Mouse (Mus musculus): Measurements from ENCODE around the gene Tlr5. TPM values are rescaled to one million over a fixed set of nuclear protein-coding genes. Genes with fewer than 3 reads are reported as not detected.

Tlr5 gene
- polyA plus RNA-seq, 1 experiment from 2014 or later = 0.96 TPM

DNA sequence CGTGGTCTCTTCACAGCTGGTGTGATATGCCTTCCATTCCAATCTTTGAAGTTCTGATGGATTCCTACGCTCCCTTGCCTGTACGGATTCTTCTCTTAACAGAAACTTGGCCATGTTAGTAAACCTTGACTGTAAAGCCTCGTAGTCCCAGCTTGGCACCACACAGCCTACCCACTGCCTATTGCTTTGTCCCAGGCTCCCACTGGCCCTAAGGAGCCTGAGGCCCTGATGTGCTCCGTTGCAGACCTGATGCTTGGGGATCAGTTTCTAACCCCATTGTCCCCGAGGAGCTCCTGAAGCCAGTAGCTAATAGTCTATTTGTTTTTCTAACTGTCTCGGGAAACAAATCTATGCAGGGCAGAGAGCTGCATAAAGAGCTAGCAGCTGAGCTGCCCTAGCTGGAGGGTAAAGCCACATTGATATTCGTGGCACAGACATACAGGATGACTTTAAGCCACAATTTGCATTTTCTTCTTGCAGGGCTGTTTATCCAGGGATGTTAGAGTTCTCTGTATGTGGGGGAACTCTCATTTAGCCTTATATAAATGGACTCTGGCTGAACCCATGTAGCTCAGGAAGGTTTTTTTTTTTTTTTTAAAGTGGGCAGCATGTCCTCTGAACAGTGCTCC, 35.8 kb upstream of the Tlr5 start:
- Histone ChIP-seq H3K9me3 (ENCODE audit: control insufficient read depth, low read length) (no peaks in the 10 kb centered on the region), H3K4me3 (ENCODE audit: low read depth, low read length) (no peak overlapping the region), H3K36me3 (ENCODE audit: control insufficient read depth, insufficient read depth, low read length) (no peaks in the 10 kb centered on the region), H3K27me3 (ENCODE audit: control insufficient read depth, insufficient read depth, low read length) (no peaks in the 10 kb centered on the region), H3K27ac (ENCODE audit: low read depth, low read length) (peak overlapping the region; percentile 49), H3K4me1 (replicated peaks; ENCODE audit: control insufficient read depth, insufficient read depth, low read length) (no peaks in the 10 kb centered on the region), H3K9ac (ENCODE audit: low read depth, low read length) (no peak overlapping the region), H3K4me2 (replicated peaks; ENCODE audit: low read depth, low read length) (no peak overlapping the region; the same call in 1 of the 2 replicates)
- DNase-seq (ENCODE audit: low spot score) = peak; percentile 18
- peak; percentile 59 for ATAC-seq (ENCODE audit: low FRiP score)
- 36% methylated on average over 8 of the region's 8 CpGs for WGBS

- Histone ChIP-seq H3K9me3 (ENCODE audit: control insufficient read depth, low read length) (no peaks in the 10 kb centered on the region), H3K4me2 (replicated peaks; ENCODE audit: low read depth, low read length) (no peak overlapping the region), H3K27me3 (ENCODE audit: control insufficient read depth, insufficient read depth, low read length) (no peaks in the 10 kb centered on the region), H3K4me1 (replicated peaks; ENCODE audit: control insufficient read depth, insufficient read depth, low read length) (no peaks in the 10 kb centered on the region), H3K9ac (ENCODE audit: low read depth, low read length) (no peak overlapping the region), H3K36me3 (ENCODE audit: control insufficient read depth, insufficient read depth, low read length) (no peaks in the 10 kb centered on the region), H3K4me3 (ENCODE audit: low read depth, low read length) (no peak overlapping the region), H3K27ac (ENCODE audit: low read depth, low read length) (no peak overlapping the region)
- 55% methylated on average over 4 of the region's 4 CpGs for WGBS
- DNase-seq (ENCODE audit: low spot score) = peak; percentile 7
- no peak for ATAC-seq (ENCODE audit: low FRiP score)
These were observed 31.8 kb upstream of the Tlr5 start for GRCm38 (mm10) chr1:182922824-182923223.

DNA sequence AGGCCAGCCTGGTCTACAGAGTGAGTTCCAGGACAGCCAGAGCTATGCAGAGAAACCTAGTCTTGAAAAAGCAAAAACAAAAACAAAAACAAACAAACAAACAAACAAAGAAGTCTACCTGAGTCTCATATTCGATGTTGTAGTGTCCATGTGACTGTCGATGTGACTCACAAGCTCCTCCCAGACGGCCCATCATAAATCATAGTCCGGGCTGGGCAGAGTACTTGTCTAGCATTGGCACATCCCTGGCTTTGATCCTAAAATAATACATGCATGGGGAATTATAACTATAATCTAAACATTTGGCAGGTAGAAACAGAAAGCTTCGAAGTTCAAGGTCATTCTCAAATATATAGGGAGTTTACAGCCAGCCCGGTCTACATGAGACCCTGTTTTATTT, 28.1 kb upstream of the Tlr5 start:
- Histone ChIP-seq H3K27ac (ENCODE audit: low read depth, low read length) (no peak overlapping the region), H3K36me3 (ENCODE audit: control insufficient read depth, insufficient read depth, low read length) (no peaks in the 10 kb centered on the region), H3K4me3 (ENCODE audit: low read depth, low read length) (no peak overlapping the region), H3K9me3 (ENCODE audit: control insufficient read depth, low read length) (no peaks in the 10 kb centered on the region), H3K9ac (ENCODE audit: low read depth, low read length) (no peak overlapping the region), H3K4me2 (replicated peaks; ENCODE audit: low read depth, low read length) (no peak overlapping the region), H3K4me1 (replicated peaks; ENCODE audit: control insufficient read depth, insufficient read depth, low read length) (no peaks in the 10 kb centered on the region), H3K27me3 (ENCODE audit: control insufficient read depth, insufficient read depth, low read length) (no peaks in the 10 kb centered on the region)
- ATAC-seq (ENCODE audit: low FRiP score) = no peak
- 89% methylated on average over 6 of the region's 6 CpGs for WGBS
- DNase-seq (ENCODE audit: low spot score) = no peak

- DNase-seq (ENCODE audit: low spot score) = no peak
- H3K9ac ChIP-seq (ENCODE audit: low read depth, low read length) = no peak overlapping the region
- H3K27me3 ChIP-seq (ENCODE audit: control insufficient read depth, insufficient read depth, low read length) = no peaks in the 10 kb centered on the region
- no peak for ATAC-seq (ENCODE audit: low FRiP score)
- no peak overlapping the region for H3K27ac ChIP-seq (ENCODE audit: low read depth, low read length)
- no peaks in the 10 kb centered on the region for H3K4me1 ChIP-seq (replicated peaks; ENCODE audit: control insufficient read depth, insufficient read depth, low read length)
- no peak overlapping the region for H3K4me2 ChIP-seq (replicated peaks; ENCODE audit: low read depth, low read length)
- H3K4me3 ChIP-seq (ENCODE audit: low read depth, low read length) = no peak overlapping the region
- H3K36me3 ChIP-seq (ENCODE audit: control insufficient read depth, insufficient read depth, low read length) = no peaks in the 10 kb centered on the region
- WGBS = 84% methylated on average over 19 of the region's 19 CpGs
- no peaks in the 10 kb centered on the region for H3K9me3 ChIP-seq (ENCODE audit: control insufficient read depth, low read length)
These were observed 26.4 kb upstream of the Tlr5 start for GRCm38 (mm10) chr1:182927878-182928851.

GRCm38 (mm10) chr1:182935469-182935868, 19.1 kb upstream of the Tlr5 start:
- no peak for DNase-seq (ENCODE audit: low spot score)
- no peaks in the 10 kb centered on the region for H3K4me1 ChIP-seq (replicated peaks; ENCODE audit: control insufficient read depth, insufficient read depth, low read length)
- no peak overlapping the region for H3K4me2 ChIP-seq (replicated peaks; ENCODE audit: low read depth, low read length)
- no peak overlapping the region for H3K4me3 ChIP-seq (ENCODE audit: low read depth, low read length)
- H3K27ac ChIP-seq (ENCODE audit: low read depth, low read length) = no peak overlapping the region
- WGBS = 55% methylated on average over 6 of the region's 6 CpGs
- no peaks in the 10 kb centered on the region for H3K9me3 ChIP-seq (ENCODE audit: control insufficient read depth, low read length)
- no peaks in the 10 kb centered on the region for H3K36me3 ChIP-seq (ENCODE audit: control insufficient read depth, insufficient read depth, low read length)
- H3K9ac ChIP-seq (ENCODE audit: low read depth, low read length) = no peak overlapping the region
- no peaks in the 10 kb centered on the region for H3K27me3 ChIP-seq (ENCODE audit: control insufficient read depth, insufficient read depth, low read length)
- ATAC-seq (ENCODE audit: low FRiP score) = no peak

DNA sequence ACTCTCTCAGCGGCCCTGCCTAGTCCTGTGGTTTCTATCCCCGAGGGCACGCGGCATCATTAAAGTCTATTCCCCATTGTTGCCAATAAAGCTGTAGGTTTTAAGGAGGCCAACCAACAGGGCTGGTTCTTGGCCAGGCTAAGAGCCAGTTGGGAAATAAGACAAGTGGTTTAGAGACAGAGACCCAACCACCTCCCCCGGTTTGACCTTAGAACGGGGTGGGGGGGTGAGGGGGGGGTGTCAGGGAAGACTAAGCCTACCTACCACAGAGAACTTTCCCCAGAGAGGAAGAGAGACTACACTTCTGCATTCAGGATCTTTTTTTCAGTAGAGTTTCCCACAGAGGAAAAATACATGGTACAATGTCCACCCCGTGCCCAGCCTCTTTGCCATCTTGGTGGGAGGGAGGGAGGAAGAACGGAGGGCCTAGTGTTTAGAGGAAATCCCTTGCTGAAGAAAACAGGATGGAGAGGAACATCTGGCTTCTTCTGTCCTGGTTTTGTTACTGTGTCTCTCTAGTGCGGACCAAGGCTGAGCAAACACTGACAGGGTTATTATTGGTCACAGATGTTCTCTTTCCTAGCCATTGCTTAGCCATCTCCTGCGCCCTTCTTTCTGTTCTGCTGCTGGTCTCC, 17.0 kb upstream of the Tlr5 start:
- Histone ChIP-seq H3K36me3 (ENCODE audit: control insufficient read depth, insufficient read depth, low read length) (no peaks in the 10 kb centered on the region), H3K4me1 (replicated peaks; ENCODE audit: control insufficient read depth, insufficient read depth, low read length) (no peaks in the 10 kb centered on the region), H3K4me3 (ENCODE audit: low read depth, low read length) (no peak overlapping the region), H3K9ac (ENCODE audit: low read depth, low read length) (no peak overlapping the region), H3K27ac (ENCODE audit: low read depth, low read length) (no peak overlapping the region), H3K27me3 (ENCODE audit: control insufficient read depth, insufficient read depth, low read length) (no peaks in the 10 kb centered on the region), H3K9me3 (ENCODE audit: control insufficient read depth, low read length) (no peaks in the 10 kb centered on the region), H3K4me2 (replicated peaks; ENCODE audit: low read depth, low read length) (no peak overlapping the region)
- 74% methylated on average over 10 of the region's 10 CpGs for WGBS
- DNase-seq (ENCODE audit: low spot score) (no peak), ATAC-seq (ENCODE audit: low FRiP score) (no peak)

- no peak for ATAC-seq (ENCODE audit: low FRiP score)
- H3K4me1 ChIP-seq (replicated peaks; ENCODE audit: control insufficient read depth, insufficient read depth, low read length) = no peaks in the 10 kb centered on the region
- H3K4me2 ChIP-seq (replicated peaks; ENCODE audit: low read depth, low read length) = no peak overlapping the region
- no peak overlapping the region for H3K4me3 ChIP-seq (ENCODE audit: low read depth, low read length)
- H3K27ac ChIP-seq (ENCODE audit: low read depth, low read length) = no peak overlapping the region
- no peak for DNase-seq (ENCODE audit: low spot score)
- no peaks in the 10 kb centered on the region for H3K9me3 ChIP-seq (ENCODE audit: control insufficient read depth, low read length)
- H3K9ac ChIP-seq (ENCODE audit: low read depth, low read length) = no peak overlapping the region
- no peaks in the 10 kb centered on the region for H3K27me3 ChIP-seq (ENCODE audit: control insufficient read depth, insufficient read depth, low read length)
- WGBS = 79% methylated on average over 2 of the region's 2 CpGs
- no peaks in the 10 kb centered on the region for H3K36me3 ChIP-seq (ENCODE audit: control insufficient read depth, insufficient read depth, low read length)
These were observed 12.7 kb upstream of the Tlr5 start for GRCm38 (mm10) chr1:182941921-182942320.

GRCm38 (mm10) chr1:182943911-182944310, 10.7 kb upstream of the Tlr5 start:
- Histone ChIP-seq H3K9ac (ENCODE audit: low read depth, low read length) (no peak overlapping the region), H3K27ac (ENCODE audit: low read depth, low read length) (no peak overlapping the region), H3K4me3 (ENCODE audit: low read depth, low read length) (no peak overlapping the region), H3K27me3 (ENCODE audit: control insufficient read depth, insufficient read depth, low read length) (no peaks in the 10 kb centered on the region), H3K4me1 (replicated peaks; ENCODE audit: control insufficient read depth, insufficient read depth, low read length) (no peaks in the 10 kb centered on the region), H3K9me3 (ENCODE audit: control insufficient read depth, low read length) (no peaks in the 10 kb centered on the region), H3K4me2 (replicated peaks; ENCODE audit: low read depth, low read length) (no peak overlapping the region), H3K36me3 (ENCODE audit: control insufficient read depth, insufficient read depth, low read length) (no peaks in the 10 kb centered on the region)
- DNase-seq (ENCODE audit: low spot score) (no peak), ATAC-seq (ENCODE audit: low FRiP score) (no peak)
- 87% methylated on average over 3 of the region's 3 CpGs for WGBS

Data from hindbrain, embryonic 11.5 days (tissue).